Mouse (Mus musculus) layer of hippocampus, postnatal 14 days (tissue): ENCODE data around the gene Adcy7. TPM values are rescaled to one million over a fixed set of nuclear protein-coding genes. Genes with fewer than 3 reads are reported as not detected.

Source experiments
- DNase-seq, 2 experiments: peaks; one replicate each; pipeline ENCODE4 v3.0.0; 2021 to 2022; ENCODE audit warnings: low spot score in 2 of 2, mixed read lengths in 1 of 2
- long read RNA-seq, 2 experiments: library from polyadenylated mRNA; stranded (forward); transcript quantifications; one replicate each; pipeline ENCODE4 v2.0.0; 2021
- total RNA-seq, 2 experiments: library from RNA; stranded (reverse); gene quantifications; 2 replicates each; pipeline ENCODE4 v1.2.3; 2021

Adcy7 gene
- 1 to 10 TPM; 3.5 to 3.6 TPM for total RNA-seq
- long read RNA-seq, experiment 1, full-length matches to known transcripts, result 1 of 2 reads
- long read RNA-seq, experiment 1, partial matches to known transcripts, result 1 of 2 reads
- long read RNA-seq, experiment 1, other reads (novel, unspliced or antisense), result 0 of 2 reads
- long read RNA-seq, experiment 2, partial matches to known transcripts, result 1 of 2 reads
- long read RNA-seq, experiment 2, other reads (novel, unspliced or antisense), result 1 of 2 reads

DNA sequence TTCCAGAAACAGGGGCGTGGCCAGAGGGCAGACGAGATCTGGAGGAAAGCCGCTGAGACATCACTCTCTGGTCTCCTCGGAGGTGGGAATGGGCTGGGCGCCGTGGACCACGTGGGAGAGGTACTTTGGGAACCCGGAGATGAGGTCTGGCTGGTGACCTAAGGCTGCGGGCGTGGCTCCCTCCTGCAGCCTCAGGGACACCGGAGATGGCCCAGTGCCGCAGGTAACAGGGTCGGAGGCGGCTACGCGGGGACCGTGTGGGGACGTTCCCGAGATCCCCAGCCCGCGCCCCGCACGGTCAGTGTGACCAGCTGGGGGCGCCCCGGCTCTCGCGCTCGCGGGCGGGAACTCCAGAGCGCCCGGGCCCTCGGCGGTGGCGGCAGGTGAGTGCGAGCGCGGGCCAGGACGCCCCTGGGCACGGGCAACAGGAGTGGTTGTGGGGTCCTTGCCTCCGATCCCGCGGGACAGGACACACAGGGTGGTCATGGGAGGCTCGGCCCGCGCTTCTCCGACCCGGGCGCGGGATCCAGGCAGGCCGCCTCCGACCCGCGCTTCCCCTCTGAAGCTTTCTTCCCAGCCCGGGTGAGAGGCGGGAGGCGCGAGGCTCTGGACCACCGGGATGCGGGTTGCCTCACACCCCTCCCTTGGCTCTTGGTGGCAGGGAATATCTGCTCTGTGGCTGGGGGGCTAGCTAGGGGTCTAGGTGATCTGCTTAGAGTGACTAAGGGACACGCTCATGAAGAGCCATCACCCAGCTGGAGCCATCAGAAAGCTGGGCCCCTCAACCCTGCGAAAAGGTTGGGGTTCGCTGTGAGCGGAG lies at the start of gene Adcy7:
Gene Adcy7, plus strand, starts transcription at position 173 of the 820 bp plus-strand sequence.
- no peak for DNase-seq

DNA sequence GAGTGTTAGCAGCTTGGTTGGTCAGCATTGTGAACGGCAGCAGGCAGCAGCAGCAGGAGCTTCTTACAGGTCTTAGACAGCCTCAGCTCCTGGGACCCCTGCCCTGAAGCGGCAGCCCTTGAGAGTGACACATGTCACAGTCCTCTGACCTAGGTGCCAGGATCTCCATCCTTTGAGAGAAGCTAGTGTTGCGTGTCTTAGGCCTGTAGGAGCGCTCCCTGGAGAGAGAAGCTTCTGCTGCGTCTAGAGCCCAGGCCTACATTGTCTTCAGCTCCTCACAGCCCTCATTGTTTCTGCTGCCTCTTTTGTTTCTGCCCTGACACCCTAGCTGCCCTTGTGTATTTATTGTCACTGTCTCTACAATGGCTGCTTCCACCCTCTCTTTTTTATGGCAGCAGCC lies 46.8 kb upstream of the Adcy7 start:
- no peak for DNase-seq

DNA sequence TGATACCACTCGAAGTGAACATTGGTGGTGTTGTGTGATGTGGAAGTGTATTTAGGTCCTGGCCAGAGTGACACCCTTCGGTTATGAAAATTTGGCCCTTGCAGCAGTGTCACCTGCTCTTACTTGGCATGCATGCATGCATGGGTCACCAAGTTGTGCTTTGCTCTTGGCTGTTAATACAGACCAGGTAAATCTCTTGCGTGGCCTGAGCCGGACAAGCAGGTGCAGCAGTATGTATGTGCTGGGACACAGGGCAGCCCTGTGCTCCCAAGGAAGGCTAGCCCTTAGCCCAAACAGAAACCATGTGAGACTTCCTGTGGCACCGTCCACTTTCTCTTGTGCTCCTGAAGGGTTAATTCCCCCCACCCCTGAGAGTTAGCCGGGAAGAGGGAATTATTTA lies 44.4 kb upstream of the Adcy7 start:
- no peak for DNase-seq

DNA sequence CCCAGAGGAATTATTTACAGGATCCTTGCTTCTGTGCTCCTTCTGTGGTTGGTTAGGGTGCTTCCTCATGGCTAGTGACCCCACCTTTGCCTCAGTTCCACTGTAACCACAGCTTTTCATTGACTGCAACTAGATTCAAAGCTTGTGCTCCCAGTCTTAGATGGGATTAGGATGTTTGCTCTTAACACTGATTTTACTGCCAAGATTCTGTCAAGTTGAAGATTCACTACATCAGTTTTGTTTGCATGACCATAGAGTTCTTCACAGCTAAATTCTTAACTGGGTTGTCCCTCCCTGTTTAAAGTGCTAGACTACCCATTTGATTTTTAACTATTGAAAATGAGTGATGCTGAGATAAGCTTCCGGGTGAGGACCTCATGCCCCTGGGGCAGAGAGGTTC lies 43.9 kb upstream of the Adcy7 start:
- DNase-seq, result no peak

DNA sequence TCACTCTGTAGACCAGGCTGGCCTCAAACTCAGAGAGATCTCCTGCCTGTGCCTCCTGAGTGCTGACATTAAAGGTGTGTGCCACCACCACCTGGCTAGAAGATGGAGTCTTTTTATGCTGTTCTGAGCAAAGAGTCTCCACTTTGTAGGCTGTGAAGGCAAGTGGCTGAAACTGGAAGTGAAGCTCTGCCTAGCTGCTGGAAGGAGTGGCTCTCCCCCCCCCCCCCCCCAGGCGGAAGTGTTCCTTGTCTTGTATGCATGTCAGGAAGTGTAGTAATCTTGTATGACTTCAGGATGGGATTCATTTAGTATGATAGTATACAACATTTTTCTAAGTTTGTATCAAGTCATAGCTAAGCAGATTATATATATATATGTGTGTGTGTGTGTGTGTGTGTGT lies 43.4 kb upstream of the Adcy7 start:
- DNase-seq, result no peak

DNA sequence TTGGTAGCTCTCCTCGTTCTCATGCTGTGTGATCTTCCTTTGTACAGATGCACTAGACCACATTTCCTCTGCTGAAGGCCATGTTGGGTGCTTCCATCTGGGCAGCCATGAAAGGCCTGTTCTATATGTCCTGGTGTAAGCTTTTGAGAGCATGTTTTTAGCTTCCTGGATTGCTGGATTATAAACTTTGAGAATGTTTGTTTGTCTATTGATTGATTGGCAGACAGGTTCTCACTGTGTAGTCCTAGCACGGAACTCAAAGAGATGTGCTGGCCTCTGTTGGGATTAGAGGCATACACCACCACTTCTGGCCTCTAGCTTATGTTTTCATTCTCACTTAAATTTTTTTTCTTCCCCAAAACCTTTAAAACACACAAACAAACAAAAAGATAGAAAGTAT lies 35.5 kb upstream of the Adcy7 start:
- no peak for DNase-seq

DNA sequence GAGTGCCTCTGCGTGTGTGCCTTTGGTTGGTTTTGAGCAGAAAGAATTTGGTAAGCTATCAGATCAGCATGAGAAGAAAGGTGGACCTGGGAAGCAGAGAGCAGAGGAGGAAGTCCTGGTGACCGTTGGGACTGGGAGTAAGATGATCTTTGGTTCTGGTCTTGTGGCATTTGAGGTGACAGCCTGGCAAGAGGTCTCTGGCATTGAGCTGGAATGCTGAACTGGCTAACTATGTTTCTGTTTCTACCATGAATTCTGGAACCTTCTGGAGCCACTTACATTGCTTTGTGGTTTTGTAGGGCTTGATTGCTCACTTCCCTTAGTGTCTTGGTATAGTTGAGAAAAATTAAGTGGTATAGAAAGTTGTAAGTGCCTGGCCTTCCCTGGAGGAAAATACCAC lies 34.6 kb upstream of the Adcy7 start:
- no peak for DNase-seq

DNA sequence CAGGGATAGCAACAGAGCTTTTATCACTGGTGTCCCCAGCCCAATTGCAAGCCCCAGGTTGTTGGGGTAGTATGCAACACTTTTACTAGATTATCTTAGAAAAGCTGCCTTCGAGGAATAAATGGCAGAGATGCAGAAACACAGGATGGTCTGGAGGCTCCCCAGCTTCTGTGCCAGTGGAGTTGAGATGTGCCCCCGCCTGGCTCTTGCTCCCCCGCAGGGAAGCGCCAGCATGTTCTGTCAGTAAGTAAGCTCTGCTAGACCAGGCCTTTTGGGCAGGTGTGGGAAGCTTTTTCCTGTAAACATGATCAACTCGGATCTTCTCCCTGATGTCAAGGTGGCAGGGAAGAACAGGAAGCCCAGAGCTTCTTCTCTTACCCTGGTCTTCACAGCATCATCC lies 32.9 kb upstream of the Adcy7 start:
- no peak for DNase-seq

DNA sequence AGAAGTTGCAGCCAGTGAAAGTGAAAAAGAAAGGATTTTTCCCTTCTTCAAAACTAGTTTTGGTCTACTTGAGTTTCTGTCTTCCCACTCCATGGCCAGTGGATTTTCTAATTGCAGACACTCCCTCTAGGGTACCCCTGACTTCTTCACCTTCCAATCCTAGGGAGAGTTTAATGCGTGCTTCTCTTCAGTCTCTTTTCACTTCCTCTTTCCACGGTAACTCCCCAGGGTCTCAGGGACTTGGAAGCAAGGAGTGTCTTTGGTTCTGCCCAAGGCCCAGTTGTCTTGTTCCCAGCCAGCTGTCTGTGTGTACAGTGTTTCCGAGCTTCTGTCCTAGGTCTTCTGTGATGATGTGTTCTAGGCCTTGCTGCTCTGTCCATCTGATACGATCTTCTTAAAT lies 30.3 kb upstream of the Adcy7 start:
- no peak for DNase-seq

DNA sequence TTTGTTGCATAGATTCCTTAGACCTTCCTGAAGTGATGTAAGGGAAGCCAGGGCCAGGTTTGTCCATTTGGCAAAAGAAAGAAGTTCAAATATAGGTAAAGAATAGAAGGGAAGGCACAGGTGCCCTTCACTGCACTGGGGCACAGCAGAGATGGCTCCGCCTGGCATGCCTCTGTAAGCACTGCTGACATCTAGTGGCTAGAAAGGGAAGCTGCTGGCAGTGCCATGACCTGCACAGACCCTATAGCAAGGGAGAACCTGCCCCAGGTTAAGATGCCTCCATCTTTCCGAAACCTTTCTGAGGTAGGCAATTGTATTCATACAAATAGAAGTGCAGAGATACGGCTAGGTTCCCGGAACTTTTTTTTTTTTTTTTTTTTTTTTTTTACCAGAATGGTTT lies 27.9 kb upstream of the Adcy7 start:
- peak in 1 of 2 experiments; percentile 50 for DNase-seq

DNA sequence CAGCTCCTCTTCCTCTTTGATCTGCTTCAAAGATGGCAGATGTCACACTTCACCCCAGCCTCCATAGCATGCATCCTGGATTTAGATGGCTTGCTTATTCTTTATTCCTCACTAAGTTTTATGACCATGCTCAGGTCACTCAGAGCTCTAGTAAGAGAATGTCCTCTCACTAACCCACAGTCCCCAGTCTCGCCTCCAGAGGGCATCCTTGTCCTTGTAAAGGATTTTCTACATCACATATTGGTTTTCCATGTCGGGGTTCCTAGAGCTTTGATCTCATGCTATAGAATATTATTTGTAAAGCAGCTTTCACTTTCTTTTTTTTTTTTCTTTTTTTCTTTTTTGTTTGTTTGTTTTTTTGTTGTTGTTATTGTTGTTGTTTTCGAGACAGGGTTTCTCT lies 19.4 kb upstream of the Adcy7 start:
- no peak for DNase-seq

DNA sequence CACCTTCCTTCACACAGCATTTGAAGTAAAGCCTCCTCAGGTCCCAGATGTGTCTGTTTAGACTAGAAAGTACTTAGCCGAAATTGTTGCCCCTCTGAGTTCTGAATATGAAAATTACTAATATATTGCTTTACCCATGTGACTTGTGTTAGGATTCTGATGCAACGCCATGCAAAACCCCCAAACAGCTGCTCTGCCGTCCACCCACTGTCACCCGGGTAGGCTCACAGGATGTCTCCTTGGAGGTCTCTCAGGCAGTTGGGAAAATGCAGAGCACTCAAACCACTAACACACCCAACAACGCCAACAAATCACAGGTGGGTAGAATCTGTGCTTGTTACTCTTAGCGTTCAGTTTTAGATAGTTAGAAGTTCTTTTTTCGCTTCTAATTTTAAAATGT lies 17.2 kb upstream of the Adcy7 start:
- DNase-seq, result no peak

DNA sequence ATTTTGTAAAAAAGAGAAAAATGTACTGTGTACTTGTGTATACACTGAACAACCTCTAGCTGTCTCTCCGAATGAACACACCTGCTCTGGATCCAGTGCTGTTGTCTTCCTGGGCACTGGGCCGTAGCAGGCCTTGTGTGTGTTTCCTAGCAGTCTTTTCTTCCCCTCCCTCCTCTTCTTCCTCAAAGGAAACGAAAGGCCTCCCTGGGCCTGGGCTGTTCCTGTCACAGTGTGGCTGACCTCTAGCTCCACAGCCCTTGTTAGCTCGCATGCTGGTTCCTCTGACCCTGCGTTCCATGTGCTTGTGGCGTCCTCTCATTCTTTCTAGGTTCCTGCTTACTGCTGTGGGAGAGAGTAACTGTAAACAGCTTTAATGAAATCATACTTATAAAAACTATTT lies 14.2 kb upstream of the Adcy7 start:
- DNase-seq, result no peak

DNA sequence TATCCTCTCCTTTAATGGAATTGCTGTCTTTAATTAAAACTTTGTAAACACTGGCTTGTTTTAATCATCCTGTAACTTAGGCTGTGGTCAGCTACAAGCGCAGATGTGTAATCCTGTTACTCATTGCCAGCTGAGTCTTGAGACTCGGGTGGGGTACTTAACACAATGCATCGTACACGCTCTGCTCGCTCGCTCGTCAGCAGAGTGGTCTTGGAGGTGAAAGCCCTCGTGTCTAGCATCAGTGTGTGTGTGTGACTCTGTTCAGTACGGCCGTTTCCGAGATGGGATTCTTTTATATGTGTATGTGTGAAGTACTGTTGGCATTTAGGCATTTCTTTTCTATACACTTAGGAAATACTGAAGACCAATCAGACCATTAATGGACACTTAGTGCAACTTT lies 13.7 kb upstream of the Adcy7 start:
- DNase-seq, result no peak

DNA sequence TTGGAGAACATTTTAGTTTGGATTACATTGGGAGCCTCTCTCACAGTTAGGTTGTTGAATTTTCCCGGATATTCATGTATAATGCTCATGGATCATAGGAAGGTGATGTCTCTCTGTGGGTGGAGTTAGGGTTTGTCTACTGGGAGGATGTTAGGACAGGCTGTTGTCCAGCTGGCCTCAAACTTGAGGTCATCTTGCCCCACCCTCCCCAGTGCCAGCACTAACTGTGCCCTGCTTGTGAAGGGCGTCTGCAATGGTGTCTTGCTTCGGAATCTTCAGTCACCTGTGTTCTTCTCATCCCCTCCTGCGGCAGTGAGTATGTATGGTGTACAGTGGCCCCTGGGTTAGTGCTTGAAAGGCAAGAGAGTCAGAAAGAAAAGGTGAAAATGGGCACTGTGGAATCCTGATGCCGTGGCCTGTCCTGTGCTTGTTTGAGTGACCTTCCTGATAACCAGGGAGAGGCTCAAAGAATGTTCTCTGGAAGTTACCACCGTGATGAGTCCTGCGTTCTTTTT lies 11.7 kb upstream of the Adcy7 start:
- DNase-seq, result no peak

DNA sequence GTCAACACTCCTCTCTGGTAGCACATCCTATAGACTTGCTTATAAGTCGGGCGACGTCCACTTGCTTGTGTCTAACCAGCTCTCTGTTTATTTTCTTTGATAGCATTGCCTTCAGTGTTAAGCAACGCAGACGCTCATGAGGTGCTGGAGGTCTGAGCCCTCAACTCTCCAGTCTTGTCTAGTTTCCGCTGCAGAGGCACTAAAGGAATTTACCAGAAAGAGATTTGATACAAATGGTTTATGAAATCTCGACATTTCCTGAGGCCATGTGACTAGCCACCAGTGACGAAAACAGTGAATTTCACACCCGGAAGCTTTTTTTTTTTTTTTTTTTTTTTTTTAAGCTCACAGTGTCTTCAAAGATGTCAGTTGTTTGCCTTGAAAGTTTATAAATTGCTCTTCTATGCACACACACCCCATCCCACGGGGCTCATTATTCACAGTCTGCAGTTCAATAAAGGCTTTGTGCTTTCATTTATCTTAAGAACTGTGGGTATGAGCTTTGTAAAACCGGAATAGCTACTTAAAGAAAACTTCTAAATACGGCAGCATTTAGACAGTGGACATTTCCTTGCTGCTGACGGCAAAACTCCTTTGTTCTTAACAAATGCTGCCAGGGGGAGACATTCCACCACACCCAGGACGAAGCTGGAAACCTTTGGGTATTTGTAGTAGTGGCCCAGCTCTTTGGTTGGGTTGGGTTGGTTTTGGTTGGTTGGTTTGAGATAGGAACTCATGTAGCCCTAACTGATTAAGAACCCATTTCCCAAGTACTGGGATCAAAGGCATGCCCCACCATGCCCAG lies 9.2 kb upstream of the Adcy7 start:
- no peak for DNase-seq

DNA sequence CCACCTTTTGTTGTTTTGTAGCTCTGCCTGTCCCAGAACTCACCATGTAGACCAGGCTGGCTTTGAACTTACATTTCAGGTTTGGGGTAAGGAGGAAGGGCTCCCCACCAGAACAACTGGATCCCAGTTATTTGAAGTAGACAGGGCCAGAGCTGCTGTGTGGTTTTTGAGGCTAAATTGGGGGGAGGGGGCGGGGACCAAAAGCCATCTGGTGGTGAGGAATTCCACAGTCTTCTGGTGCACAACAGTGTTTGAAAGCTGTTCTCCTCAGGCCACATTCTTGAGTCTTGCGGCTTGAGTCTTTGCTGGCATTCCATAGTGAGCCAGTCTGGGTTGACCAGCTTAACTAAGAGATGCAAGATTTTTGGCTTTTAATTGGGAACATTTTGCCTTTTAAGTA lies 6.7 kb upstream of the Adcy7 start:
- DNase-seq, result no peak

DNA sequence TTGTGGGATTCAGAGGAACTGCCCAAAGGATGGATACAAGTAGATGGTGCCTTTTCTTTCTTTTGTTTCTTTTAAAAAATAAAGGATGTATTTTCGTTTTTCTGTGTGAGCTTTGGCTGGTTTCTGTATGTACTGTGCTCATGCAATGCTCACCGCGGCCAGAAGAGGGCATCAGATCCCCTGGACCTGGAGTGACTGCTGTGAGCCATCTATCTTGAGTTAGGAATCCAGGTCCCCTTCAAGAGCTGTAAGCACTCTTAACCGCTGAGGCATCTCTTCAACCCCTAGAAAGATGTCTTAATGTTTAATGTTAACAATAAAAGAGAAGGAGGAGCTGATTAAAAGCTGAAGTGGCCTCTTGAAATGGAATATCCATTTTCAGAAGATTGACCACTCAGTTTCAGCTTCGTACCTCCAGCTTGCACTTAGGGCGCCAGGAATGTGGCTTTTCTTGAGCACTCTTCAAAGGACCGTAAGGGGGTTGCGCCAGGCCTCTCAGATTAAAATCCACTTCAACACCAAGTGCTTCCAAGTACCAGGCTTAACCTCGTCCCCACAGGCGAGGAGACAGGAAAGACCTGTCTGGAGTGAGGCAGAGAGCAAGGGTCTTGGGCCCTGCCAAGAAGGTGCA lies 5.9 kb upstream of the Adcy7 start:
- peak; percentile 75 to 86 for DNase-seq

DNA sequence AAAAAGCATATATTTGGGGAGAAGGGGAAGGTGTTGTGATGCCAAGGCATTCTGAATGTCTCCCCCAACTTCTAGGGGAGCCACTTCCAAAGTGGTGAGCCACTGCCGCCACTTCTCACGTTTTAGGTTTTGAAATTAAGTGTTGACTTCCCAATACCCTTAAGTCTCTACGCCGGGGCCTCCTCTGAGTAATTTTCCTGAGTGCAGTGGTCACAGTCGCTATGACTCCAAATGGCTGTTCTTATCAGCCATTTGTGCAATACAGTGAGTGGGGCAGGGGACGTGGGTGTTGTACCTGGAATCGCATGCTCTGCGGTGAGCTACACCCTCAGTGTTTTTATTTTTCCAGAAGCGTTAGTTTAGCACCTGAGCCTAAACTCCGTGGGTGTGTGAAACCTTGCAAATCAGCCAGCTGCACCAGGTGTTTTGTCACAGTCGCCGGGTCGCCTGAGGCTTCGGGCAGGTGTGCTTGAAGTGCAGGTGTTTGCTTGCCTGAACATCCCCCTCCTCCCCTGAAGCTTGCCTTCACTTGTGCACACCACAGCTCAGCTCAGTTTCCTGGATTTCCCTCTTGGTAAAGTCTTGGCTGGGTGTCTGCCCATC lies 5.3 kb upstream of the Adcy7 start:
- DNase-seq, result no peak

DNA sequence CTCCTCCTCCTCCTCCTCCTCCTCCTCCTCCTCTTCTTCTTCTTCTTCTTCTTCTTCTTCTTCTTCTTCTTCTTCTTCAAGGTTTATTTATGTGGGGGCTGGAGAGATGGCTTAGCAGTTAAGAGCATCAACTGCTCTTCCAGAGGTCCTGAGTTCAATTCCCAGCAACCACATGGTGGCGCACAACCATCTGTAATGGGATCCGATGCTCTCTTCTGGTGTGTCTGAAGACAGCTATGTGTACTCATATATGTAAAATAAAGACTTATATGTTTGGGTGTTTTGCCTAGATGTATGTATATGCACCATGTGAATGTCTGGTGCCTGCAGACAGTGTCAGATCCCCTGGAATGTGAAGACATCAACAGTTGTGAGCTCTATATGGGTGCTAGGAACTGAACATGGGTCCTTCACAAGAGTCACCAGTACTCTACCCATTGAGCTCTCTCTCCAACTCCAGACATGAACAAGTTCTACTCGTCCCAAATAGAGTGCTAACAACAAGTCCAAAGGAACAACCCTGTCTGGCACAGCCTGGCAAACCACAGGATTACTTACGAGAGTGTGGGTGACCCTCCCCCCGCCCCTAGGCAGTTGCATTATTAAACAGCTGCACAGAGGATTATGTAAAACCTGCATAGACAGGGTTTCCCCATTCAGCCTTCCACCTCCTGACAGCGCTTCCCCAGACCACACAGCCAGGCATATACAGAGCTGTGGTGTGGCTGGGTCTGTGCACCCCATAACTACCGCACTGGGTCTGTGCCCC lies 2.9 kb upstream of the Adcy7 start:
- DNase-seq, result no peak
